Mouse (Mus musculus) cerebellum, adult 18-20 months (tissue): ENCODE measurements around the gene Lrrc3c.
"Not testable (repeated sequence)": the region's sequence is repeated elsewhere in the genome, so short reads cannot be mapped to it uniquely, and the experiment has no call there.

Experiments
- DNase-seq, 2 experiments: peaks; one replicate each; pipeline ENCODE4 v3.0.0; 2021

The Lrrc3c gene

DNA sequence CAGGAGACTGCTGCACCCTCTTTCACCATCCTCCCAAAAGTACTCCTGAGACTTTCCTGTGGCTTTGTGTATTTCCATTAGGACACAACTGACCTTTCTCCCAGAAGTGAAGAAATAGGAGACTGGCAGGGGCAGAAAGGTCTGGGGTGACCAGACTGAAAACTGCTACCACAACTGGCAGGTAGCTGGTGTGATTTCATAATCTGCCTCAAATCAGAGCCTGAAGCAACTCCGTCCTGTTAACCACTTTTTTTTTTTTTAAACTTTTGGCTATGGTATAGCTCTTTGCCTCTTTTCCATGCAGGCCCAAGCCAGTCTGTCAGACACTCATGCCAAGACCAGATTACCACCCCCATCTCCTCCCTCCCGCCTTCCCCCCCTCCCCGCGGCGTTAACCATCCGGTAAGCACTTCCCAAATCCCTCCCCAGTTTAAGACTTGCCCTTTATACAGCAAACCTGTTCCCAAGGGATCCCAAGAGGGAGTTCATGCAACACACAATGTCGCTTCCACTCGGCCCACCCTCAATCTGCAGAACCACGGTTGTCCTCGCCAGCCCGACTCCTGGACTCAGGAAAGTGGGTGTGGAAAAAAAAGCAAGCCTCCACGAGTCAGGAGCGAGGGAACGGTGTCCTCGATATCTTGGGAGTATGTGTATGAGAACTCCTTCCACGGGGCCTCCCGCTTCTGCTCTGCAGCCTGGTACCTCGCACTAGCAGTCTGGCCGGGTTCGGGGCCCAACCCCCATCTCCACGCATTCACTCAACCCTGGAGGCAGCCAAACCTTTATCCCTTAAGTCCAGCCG, 11.8 kb upstream of the Lrrc3c start:
- DNase-seq, result no peak

DNA sequence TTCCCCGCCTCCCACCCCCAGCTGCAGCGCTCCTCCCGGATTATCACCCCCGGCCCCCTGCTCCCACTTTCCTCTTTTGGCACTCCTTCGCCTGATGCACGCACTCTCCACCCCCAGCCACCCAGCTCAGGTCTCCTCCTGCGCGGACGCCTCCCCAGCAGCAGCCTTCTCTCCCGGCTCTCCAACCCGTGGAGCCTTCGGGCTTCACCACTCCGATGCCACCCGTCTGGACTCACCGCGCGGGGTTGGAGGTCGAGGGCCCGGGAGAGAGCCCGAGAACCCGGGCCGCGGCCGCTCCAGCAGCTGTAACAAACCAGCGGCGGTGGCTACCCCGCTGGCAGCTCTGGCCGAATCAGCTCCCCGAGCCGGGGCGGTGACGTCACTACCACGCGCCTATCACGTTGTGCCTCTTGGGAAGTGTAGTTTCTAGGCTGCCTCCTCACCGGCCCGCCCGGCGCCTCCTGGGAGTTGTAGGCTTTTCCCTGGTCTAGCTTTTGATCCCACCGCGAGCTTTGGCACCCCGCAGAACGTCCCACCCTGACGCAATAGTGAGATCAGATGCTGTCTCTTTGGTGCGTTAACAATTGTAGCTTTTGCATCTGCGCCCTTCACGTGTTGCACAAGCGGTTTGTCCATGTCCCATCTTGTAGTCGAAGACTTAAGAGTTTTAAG, 11.1 kb upstream of the Lrrc3c start, which contains the start of gene Ormdl3:
Gene Ormdl3, minus strand, starts transcription at position 477 of the 672 bp plus-strand sequence.
- DNase-seq, result peak; percentile 98 to 99

DNA sequence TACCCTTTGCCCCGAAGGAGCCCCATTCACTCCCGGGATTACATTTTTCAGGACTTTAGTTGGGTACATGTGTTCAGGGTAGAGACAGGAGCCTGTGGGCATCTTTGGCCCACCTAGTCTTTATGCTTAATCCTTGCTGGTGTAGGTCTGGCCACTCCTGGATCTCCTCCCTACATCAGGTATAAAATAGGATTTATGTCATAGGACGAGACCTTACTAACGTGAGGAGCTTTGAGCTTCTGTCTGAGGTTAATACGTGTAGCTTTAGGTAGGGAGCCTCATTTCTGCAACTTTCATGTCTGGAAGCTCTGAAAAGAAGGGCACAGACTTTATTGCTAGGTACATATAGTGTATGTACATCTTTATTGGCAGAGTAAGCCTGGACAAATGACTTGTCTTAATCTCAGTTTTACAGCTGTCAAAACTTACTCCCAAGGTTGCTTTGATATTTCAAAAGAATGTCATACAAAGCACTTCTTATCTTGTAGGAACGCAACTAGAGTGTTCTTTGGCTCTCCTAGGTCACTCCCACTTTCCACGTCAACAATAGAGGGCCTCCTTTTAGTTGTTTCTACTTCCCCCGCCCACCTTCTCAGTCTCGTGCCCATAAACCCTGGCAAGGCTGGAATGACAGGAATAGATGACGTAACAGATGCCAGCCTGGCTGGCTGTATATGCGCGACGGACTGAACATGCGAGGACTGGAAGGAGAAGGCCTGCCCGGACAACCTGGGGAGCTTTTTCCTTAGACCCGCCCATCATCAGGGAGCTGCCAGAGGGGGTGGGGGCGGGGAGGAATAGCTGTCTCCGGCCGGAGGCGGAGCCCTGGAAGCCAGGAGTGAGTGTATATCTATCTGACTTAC, 10.2 kb upstream of the Lrrc3c start:
- DNase-seq, result peak; percentile 37 to 43

DNA sequence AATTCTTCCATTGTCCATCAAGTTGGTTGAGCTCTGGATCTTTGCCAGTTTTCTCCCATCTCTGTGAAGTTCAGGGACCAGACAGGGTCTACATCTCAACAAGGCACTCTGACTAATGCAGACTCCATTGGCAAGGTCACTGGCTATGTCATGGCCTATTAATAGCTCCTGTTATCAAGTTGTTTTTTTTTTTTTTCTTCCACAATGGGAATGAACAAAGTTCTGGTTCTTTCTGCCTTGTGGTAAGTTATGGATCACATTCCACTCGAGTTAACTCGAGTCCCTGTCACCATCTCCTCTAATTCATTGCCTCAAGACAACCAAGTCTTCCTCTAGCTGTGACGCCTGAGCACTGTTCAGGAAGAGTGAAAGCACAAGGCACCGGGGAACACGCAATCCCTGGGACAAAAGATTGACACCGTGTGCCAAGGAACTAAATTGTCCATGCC, 9.2 kb upstream of the Lrrc3c start:
- no peak for DNase-seq

DNA sequence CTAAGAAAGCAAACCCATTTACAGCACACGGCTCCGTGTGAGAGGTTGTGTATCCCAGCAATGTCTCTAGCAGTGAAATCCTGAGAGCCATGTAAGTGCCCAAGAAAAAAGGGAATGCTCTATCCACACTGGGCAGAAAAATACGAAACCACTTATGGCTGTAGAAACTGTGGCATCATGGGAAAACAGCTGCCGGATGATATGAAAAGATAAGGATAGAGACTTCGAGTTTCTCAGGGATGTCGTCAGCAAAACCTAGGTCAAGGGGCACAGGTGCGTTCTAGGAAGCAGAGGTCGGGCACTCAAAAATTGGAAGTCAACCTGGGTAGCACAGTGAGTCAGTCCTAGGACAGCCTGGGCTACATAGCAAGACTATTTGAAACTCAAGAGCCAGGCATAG, 8.8 kb upstream of the Lrrc3c start:
- DNase-seq, result no peak

DNA sequence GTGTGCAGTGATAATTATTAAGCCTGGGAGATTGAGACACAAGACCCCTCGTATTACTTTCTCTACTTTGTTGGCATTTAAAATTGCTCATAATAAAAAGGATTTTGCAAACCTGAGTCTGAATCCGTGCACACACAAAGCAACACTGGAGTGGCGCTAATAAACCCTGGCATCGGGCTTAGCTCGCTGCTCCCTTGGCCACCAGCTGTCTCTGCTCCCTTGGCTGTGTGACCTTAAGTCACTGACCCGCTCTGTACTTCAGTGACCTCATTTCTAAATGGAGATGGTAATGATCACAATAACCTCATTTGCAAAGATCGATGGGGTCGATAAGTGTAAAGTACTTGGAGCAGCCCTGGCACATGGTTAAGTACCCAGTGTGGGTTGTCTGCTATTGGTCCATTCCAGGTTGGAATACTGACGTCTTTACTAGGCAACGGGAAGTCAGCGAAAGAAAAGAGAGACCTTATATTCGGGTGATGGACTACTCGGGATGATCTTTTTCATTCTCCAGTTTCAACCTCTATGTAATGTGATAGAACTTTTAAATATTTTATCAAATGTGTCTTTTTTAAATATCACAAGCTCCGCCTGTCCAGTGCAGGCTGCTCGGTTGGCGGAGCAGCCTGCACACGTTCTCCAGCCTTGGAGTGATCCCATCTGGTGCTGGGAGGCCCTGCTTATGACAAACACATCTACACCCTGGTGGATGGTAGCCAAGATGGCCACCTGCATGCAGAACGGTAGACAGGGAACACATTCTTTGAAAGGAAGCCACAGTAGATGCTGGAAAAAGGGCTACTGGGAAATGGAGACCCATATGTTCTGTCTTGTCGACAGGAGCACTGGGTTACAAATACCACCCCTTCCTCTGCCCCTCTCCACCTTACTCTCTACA, 7.3 kb upstream of the Lrrc3c start:
- DNase-seq, result peak; percentile 57 to 61

DNA sequence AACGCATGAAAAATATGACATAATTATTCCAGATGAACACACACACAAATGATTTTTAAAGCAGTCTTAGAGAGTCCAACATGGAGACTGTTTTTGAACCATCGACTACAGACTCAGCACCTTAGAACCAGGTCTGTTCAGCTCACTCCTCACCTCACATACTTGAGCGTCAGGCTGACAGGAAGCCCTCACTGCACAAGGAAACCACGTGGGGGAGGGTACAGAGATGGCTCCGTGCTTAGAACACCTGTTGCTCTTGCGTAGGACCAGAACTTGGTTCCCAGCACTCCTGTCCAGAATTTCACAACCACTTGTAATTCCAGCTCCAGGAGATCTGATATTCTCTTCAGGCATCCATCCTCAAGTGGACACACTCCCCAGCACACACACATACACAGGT, 3.1 kb upstream of the Lrrc3c start:
- DNase-seq, result no peak

DNA sequence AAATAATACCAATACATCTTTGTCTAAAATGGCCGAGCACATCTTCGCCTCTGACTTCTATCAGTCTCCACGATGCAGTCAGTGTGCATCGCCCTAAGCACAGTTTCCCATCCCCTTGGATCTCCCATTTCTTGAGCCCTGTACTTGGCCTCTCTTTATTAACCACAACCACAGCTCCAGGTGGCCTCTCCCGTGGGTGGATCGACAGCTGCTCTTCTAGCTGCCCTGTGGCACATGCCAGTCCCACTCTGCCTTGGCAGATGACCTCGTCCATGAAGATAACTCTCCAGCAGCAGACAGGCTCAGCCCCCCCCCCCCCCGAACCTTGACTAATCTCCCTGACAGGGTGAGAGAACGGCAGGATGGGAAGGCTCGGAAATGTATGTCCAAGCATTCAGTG, 2.6 kb upstream of the Lrrc3c start:
- no peak for DNase-seq

DNA sequence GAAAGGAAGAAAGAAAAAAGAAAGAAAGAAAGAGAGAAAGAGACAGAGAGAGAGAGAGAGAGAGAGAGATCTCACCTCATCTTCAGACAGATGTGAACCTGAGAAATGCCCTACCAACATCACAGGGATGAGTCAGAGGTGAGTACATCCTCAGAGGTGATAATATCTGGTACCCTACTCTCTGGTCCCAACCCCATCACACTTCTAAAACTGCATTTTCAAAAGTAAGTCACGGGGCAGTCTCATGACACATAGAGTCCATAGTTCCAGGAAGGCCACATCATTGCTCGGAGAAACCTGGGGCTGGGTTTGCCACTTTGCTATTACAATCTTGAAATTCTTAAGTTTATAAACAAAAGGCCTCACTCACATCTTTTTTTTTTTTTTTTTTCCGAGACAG, 2.1 kb upstream of the Lrrc3c start:
- DNase-seq, result no peak

DNA sequence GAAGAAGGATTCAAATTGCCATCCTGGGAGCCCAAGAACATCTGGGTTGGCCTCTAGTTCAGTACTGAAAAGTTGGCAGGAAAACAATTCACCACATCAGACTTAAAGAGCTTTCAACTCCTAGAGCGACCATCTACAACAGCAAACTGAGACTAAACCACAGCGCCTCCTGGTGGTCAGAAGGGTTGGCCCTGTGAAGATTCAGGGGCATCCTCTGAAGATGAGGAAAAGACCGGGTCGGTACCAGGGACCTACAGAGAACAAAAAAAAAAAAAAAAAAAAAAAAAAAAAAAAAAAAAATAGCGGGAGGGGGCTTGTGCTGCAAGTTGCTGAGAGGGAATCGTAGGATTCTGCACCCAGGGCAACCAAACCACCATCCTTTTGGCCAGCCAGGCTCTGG, 728 bp upstream of the Lrrc3c start:
- DNase-seq, result no peak

DNA sequence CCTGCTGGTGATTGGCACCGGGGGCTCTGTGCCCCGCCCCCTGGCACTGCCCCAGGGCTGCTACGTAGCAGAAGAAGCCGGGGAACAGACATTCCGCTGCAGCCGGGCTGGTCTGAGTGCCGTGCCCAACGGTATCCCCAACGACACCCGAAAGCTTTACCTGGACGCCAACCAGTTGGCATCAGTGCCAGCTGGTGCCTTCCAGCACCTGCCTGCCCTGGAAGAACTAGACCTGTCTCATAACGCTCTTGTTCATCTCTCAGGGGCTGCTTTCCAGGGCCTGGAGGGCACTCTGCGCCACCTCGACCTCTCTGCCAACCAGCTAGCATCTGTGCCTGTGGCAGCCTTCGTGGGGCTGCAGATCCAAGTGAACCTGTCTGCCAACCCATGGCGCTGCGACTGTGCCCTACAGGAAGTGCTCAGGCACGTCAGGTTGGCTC, 780 bp downstream of the Lrrc3c start:
- DNase-seq, result peak; percentile 63 to 65

DNA sequence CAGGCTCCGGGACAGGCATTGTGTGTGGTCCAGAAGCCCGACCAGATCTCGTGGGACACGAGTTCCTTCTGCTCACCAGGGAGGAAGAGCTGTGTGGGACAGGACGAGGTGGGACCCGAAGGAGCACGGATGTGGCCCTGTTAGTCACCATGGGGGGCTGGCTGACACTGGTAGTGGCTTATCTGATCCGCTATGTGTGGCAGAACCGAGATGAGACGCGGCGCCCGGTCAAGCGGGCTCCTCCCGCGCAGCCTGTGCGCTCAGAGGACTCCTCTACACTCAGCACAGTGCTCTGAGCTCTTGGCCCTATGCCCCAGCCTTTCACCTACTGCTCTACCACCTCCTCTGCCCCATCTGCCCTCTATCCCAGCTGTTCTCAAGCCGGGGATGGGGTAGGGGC, 1.2 kb downstream of the Lrrc3c start:
- peak in 1 of 2 experiments; percentile 50 for DNase-seq

DNA sequence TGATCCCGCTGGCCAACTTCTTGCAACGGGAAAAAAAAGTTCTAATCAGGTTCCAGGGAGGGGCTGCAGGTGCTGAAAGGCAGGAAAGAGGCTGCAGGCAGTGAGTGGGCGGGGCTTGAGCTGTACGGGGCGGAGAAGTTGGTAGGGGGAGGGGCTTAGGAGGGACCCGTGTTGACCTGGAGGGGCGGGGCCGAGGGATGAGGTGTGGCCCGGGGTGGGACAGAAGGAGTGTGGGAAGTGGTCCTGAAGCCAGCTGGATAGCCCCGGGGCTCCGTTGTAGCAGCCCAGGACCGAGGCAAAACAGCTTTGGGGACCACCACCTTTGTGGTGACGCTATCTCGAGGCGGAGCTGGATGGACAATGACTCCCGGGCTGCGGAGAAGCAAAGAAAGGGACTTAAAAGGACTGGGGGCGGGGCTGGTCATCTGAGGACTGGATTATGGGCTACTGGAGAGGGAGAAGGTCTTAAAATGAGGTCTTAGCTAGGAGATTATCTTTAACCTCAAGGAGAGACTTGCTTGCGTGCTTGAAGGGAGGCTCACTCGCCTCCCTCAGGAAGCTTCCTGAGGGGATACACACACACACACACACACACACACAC, 4.1 kb downstream of the Lrrc3c start:
- no peak for DNase-seq

DNA sequence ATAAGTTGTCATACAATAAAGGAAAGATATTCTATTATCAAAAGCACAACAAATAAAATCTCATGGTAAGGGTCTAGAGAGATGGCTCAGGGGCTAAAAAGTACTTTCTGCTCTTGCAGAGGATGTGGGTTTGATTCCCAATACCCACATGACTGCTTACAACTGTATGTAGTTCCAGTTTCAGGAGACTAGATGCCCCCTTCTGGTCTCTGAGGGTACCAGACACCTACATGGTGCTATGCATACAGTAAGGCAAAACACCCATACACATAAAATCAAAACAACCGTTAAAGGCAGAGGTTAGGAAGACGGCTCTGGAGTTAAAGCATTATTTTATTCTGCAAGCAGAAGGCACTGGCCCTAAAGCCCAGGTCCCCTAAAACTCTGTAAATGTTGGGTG, 5.9 kb downstream of the Lrrc3c start:
- DNase-seq, result no peak

DNA sequence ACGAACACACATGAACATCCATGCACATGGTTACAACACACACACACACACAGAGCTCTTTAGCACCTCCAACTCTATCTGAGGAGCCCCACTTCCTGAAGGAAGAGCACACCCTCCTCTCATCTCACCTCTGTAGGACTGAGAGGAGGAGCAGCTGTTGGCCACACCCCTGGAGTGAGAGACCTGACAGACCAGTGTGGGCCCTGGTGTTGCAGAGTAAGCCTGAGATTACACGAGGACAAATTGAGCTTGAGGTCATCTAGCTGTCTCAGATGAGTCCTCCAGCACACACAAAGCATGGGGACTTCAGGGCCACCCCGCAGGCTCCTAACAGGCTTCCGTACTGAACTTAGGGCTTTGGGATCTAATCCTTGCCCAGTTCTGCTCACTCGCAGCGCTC, 6.8 kb downstream of the Lrrc3c start:
- not testable (repeated sequence) for DNase-seq

DNA sequence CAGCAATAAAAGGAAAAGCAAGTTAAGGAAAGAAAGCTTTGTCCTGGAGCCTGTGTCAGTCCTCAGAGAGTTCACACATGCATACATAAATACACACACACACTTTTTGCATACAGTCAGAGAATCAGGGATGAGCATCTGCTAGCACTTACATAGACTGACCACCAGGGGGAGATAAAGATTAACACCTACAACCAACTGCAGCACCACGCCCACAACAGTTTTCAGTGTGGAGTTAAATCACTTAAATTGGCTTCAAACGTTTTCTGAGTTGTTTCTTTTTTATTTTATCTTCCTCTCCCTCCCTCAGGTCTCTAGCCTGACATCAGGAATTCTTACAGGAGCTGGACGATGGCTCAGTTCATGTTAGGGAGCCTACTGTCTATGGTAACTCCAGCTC, 8.7 kb downstream of the Lrrc3c start:
- DNase-seq, result peak in 1 of 2 experiments; percentile 37

DNA sequence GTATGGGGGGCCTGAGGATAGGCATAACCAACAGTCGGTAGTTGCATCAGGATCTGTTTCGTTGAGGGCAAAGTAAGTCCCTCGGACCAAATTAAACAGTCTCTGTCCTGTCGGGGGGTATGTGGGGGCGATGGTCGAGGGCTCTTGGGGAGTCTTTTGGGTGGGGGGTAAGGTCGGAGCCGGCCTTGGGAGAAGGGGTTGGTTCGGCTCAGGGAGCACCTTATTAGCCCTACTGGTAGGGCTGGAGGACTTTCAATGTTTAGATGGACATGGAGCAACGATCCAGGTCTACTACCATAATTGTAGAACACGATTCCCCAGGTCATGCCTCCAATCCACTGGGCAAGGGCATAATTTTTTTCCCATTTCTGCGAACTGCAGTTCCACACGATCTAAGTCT, 22.7 kb downstream of the Lrrc3c start:
- DNase-seq, result no peak

DNA sequence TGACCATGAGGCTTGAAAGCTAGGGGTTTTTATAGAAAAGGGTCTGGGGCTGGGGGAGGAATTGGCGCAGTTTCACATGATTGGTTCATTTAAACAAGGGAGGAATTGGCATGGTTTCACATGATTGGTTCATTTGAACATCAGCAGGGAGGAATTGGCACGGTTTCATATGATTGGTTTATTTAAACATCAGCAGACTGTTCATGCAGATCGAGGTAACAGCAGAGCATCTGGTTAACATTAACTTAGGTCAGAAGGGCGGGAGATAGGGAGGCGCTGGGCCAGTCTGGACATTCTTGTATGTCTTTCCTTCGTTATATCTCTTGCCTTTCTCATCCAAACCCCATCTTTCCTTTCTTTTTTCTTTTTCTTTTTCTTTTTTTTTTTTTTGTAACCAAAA, 25.9 kb downstream of the Lrrc3c start:
- not testable (repeated sequence) for DNase-seq

DNA sequence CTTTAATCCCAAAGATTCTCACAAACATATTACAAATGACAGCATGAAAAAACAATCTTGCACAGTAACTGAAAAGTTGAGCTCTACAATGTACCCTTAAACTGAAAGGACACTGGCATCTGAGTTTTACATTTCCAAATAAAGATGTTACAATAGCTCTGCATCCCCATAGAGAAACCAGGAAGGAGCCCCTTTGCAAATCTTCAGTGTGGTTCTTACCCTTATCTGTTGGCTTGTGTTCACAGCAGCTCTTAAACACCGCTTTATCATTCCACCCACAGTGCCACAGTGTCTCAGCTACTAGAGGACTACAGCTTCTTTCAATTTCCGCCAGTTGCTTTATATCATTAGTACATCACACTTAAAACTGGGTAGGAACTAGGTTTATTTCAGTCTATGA, 26.3 kb downstream of the Lrrc3c start:
- DNase-seq, result not testable (repeated sequence)

DNA sequence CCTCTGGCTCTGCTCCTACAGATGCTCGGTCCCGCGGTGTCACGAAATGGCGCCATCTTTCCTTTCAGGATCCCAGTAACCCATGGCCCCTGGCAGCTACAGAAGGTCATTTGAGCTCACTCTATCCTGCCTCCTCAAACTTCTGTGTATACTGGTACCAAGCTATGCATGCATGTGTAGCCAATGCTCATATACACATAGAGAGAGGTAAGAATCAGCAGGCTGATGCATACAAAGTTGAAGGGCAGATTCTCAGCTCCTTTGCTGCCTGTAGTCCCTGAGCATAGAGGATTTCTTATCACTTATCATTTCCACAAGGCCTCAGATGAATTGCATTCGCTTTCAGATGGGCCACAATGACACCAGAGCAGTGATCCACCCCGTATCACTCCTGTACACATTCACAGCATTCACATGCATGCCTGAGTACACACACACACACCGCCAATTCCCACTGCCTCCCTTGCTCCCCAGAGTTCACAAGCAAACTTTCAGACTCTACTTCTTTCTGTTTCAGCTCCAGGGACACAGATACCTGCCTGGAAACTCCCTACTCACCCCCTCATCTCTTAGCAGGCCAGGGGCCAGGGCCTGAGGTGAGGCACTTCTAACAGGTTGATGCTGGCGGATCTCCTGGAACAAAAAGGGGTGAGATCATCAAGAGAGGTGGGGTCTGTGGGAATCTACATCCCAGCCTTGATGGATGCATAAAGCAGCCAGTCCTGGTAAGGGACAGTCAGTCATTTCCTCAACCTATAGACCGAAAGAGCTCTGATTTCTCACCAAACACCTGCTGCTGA, 27.7 kb downstream of the Lrrc3c start, which contains the start of the genes Gm12355 and Gsdma3:
Gene Gm12355, minus strand, starts transcription at position 51 of the 800 bp plus-strand sequence.
Gene Gsdma3, plus strand, starts transcription at position 750 of the 800 bp plus-strand sequence.
- DNase-seq, result no peak

DNA sequence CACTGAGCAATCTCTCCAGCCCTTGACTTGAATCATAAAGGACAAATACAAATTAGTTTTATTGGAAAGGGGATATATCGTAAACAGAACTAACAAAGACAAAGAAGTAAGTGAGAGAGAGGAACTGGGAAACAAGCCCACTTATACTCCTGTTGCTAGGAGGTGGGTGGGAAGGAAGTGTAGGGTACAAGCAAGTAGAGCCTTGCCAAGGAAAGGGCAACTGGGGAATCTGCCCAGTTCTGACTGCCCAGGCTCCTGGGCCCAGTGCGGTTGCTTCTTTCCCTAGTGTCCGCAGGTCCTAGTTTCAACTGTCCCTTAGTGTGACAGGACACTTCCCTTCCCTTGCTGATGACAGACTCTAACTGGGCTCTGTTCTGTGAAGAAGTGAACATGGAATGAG, 30.6 kb downstream of the Lrrc3c start:
- DNase-seq, result no peak
